Mouse (Mus musculus) CH12.LX (cell line): ENCODE measurements around the gene Pou2af1. TPM values are rescaled to one million over a fixed set of nuclear protein-coding genes. Genes with fewer than 3 reads are reported as not detected.

Experiments used
- DNase-seq: peaks from one replicate; pipeline ENCODE4 v3.0.0-alpha.2; 2013; ENCODE audit errors: extremely low read depth
- H3K27ac ChIP-seq: 2 replicates; pipeline ENCODE4 v1.5.1; 2012; ENCODE audit warnings: low read depth, mild to moderate bottlenecking, control low read depth, moderate library complexity; ENCODE audit not compliant: insufficient read depth
- H3K27me3 ChIP-seq: replicated peaks from 2 replicates; pipeline ENCODE3; 2012; ENCODE audit warnings: inconsistent platforms
- H3K36me3 ChIP-seq, 2 experiments: replicated peaks in 1 of 2; 2 replicates each; pipeline versions ENCODE3 to v1.6.1; 2012; ENCODE audit warnings: inconsistent platforms in 1 of 2, low read length in 1 of 2, mild to moderate bottlenecking in 1 of 2, mixed read lengths in 1 of 2, moderate library complexity in 1 of 2; ENCODE audit not compliant: control insufficient read depth in 1 of 2, insufficient read depth in 1 of 2
- H3K4me1 ChIP-seq, 2 experiments: 2 replicates each; pipeline ENCODE4 v1.6.1; 2012; ENCODE audit warnings: inconsistent platforms in 1 of 2, moderate library complexity in 1 of 2; ENCODE audit not compliant: insufficient read depth in 2 of 2, control insufficient read depth in 1 of 2
- H3K4me2 ChIP-seq: 2 replicates; pipeline ENCODE4 v1.6.1; 2012; ENCODE audit warnings: low read depth, mild to moderate bottlenecking, control low read depth; ENCODE audit not compliant: poor library complexity, insufficient read depth, severe bottlenecking
- H3K4me3 ChIP-seq, 3 experiments: fragments of 150-350 bp in 1 of 3; sonication (generic) in 1 of 3; replicated peaks in 1 of 3; 2 replicates each; pipeline versions ENCODE3 to v1.5.1; 2011 to 2012; ENCODE audit warnings: low read depth in 2 of 3, low read length in 2 of 3, mild to moderate bottlenecking in 2 of 3, moderate library complexity in 2 of 3, control low read depth in 1 of 3, improper control_type of control experiment in 1 of 3, inconsistent platforms in 1 of 3, mixed read lengths in 1 of 3; ENCODE audit not compliant: poor library complexity in 1 of 3
- H3K79me2 ChIP-seq: replicated peaks from 2 replicates; pipeline ENCODE4 v1.6.1; 2012; ENCODE audit warnings: mild to moderate bottlenecking, moderate library complexity; ENCODE audit not compliant: control insufficient read depth, poor library complexity, insufficient read depth, severe bottlenecking; ENCODE audit errors: extremely low read depth
- H3K9ac ChIP-seq: 2 replicates; pipeline ENCODE4 v1.6.1; 2012; ENCODE audit warnings: low read depth, mild to moderate bottlenecking, control low read depth, moderate library complexity; ENCODE audit not compliant: insufficient read depth
- H3K9me3 ChIP-seq: replicated peaks from 2 replicates; pipeline ENCODE3; 2012; ENCODE audit warnings: low read length, inconsistent platforms, mixed read lengths
- BHLHE40 ChIP-seq: IDR thresholded peaks from 2 replicates; pipeline ENCODE4 v1.6.1; 2011; ENCODE audit warnings: mild to moderate bottlenecking, low read depth, low read length, improper control_type of control experiment
- CHD1 ChIP-seq: IDR thresholded peaks from 2 replicates; pipeline ENCODE4 v1.6.1; 2012; ENCODE audit warnings: low read depth, low read length, improper control_type of control experiment, inconsistent platforms
- CHD2 ChIP-seq: IDR thresholded peaks from 2 replicates; pipeline ENCODE4 v1.6.1; 2011; ENCODE audit warnings: low read length, improper control_type of control experiment
- CTCF ChIP-seq, 2 experiments: IDR thresholded peaks in 1 of 2; conservative IDR thresholded peaks in 1 of 2; 2 replicates each; pipeline ENCODE4 v1.5.1; 2011 to 2012; ENCODE audit warnings: low read depth in 2 of 2, low read length in 2 of 2, improper control_type of control experiment in 1 of 2, inconsistent platforms in 1 of 2, mild to moderate bottlenecking in 1 of 2, moderate library complexity in 1 of 2
- E2F4 ChIP-seq: IDR thresholded peaks from 2 replicates; pipeline ENCODE4 v1.6.1; 2011; ENCODE audit warnings: low read depth, low read length, improper control_type of control experiment; ENCODE audit not compliant: insufficient replicate concordance
- ELF1 ChIP-seq: IDR thresholded peaks from 2 replicates; pipeline ENCODE4 v1.6.1; 2014; ENCODE audit warnings: low read depth, mild to moderate bottlenecking, inconsistent platforms, low read length, improper control_type of control experiment
- EP300 ChIP-seq: IDR thresholded peaks from 2 replicates; pipeline ENCODE4 v1.6.1; 2011; ENCODE audit warnings: low read length, improper control_type of control experiment
- ETS1 ChIP-seq: conservative IDR thresholded peaks from 2 replicates; pipeline ENCODE4 v1.6.1; 2012; ENCODE audit warnings: low read depth, mild to moderate bottlenecking, inconsistent platforms, low read length, improper control_type of control experiment, moderate library complexity
- GABPA ChIP-seq: IDR thresholded peaks from 2 replicates; pipeline ENCODE4 v1.6.1; 2012; ENCODE audit warnings: low read depth, low read length, improper control_type of control experiment, inconsistent platforms; ENCODE audit not compliant: insufficient replicate concordance
- HCFC1 ChIP-seq: IDR thresholded peaks from 2 replicates; pipeline ENCODE4 v1.6.1; 2012; ENCODE audit warnings: low read depth, mild to moderate bottlenecking, inconsistent platforms, low read length, improper control_type of control experiment
- IRF4 ChIP-seq: IDR thresholded peaks from 2 replicates; pipeline ENCODE4 v1.6.1; 2014; ENCODE audit warnings: low read depth, mild to moderate bottlenecking, inconsistent platforms, low read length, improper control_type of control experiment
- JUN ChIP-seq: IDR thresholded peaks from 2 replicates; pipeline ENCODE4 v1.6.1; 2011; ENCODE audit warnings: low read depth, mild to moderate bottlenecking, low read length, improper control_type of control experiment, moderate library complexity; ENCODE audit not compliant: insufficient read depth
- JUND ChIP-seq: conservative IDR thresholded peaks from 2 replicates; pipeline ENCODE4 v1.6.1; 2011; ENCODE audit warnings: low read depth, low read length, improper control_type of control experiment
- KAT2A ChIP-seq: IDR thresholded peaks from 2 replicates; pipeline ENCODE4 v1.6.1; 2012; ENCODE audit warnings: low read length, improper control_type of control experiment, inconsistent platforms; ENCODE audit not compliant: insufficient replicate concordance
- MAFK ChIP-seq: IDR thresholded peaks from 2 replicates; pipeline ENCODE4 v1.6.1; 2011; ENCODE audit warnings: low read length, improper control_type of control experiment; ENCODE audit not compliant: insufficient replicate concordance
- MAX ChIP-seq: IDR thresholded peaks from 2 replicates; pipeline ENCODE4 v1.6.1; 2011; ENCODE audit warnings: low read length, improper control_type of control experiment
- MYC ChIP-seq: IDR thresholded peaks from 2 replicates; pipeline ENCODE4 v1.6.1; 2011; ENCODE audit warnings: low read depth, mild to moderate bottlenecking, improper control_type of control experiment, low read length
- NELFE ChIP-seq: IDR thresholded peaks from 2 replicates; pipeline ENCODE4 v1.6.1; 2011; ENCODE audit warnings: low read depth, low read length, improper control_type of control experiment
- PAX5 ChIP-seq: IDR thresholded peaks from 2 replicates; pipeline ENCODE4 v1.6.1; 2012; ENCODE audit warnings: low read length, inconsistent platforms, mixed read lengths
- POLR2A ChIP-seq: IDR thresholded peaks from 2 replicates; pipeline ENCODE4 v1.6.1; 2011; ENCODE audit warnings: low read depth, mild to moderate bottlenecking, improper control_type of control experiment, low read length
- POLR2AphosphoS2 ChIP-seq: IDR thresholded peaks from 2 replicates; pipeline ENCODE4 v1.6.1; 2011; ENCODE audit warnings: low read depth, low read length, improper control_type of control experiment
- RAD21 ChIP-seq: IDR thresholded peaks from 2 replicates; pipeline ENCODE4 v1.6.1; 2011; ENCODE audit warnings: low read depth, mild to moderate bottlenecking, low read length, improper control_type of control experiment, moderate library complexity
- RCOR1 ChIP-seq: conservative IDR thresholded peaks from 2 replicates; pipeline ENCODE4 v1.6.1; 2012; ENCODE audit warnings: low read depth, mild to moderate bottlenecking, inconsistent platforms, low read length, improper control_type of control experiment
- SIN3A ChIP-seq: IDR thresholded peaks from 2 replicates; pipeline ENCODE4 v1.6.1; 2012; ENCODE audit warnings: low read length, improper control_type of control experiment, inconsistent platforms
- SMC3 ChIP-seq: IDR thresholded peaks from 2 replicates; pipeline ENCODE4 v1.6.1; 2011; ENCODE audit warnings: low read depth, low read length, improper control_type of control experiment
- TBP ChIP-seq: conservative IDR thresholded peaks from 2 replicates; pipeline ENCODE4 v1.6.1; 2011; ENCODE audit warnings: low read depth, low read length, improper control_type of control experiment
- UBTF ChIP-seq: IDR thresholded peaks from 2 replicates; pipeline ENCODE4 v1.6.1; 2012; ENCODE audit warnings: low read depth, mild to moderate bottlenecking, inconsistent platforms, low read length, improper control_type of control experiment, moderate library complexity
- USF1 ChIP-seq: IDR thresholded peaks from 2 replicates; pipeline ENCODE4 v1.6.1; 2014; ENCODE audit warnings: low read depth, mild to moderate bottlenecking, inconsistent platforms, low read length, improper control_type of control experiment
- USF2 ChIP-seq: conservative IDR thresholded peaks from 2 replicates; pipeline ENCODE4 v1.6.1; 2011; ENCODE audit warnings: low read depth, low read length, improper control_type of control experiment
- ZC3H11A ChIP-seq: IDR thresholded peaks from 2 replicates; pipeline ENCODE4 v1.6.1; 2012; ENCODE audit warnings: low read depth, mild to moderate bottlenecking, inconsistent platforms, low read length, improper control_type of control experiment
- ZKSCAN1 ChIP-seq: IDR thresholded peaks from 2 replicates; pipeline ENCODE4 v1.6.1; 2012; ENCODE audit warnings: low read depth, inconsistent platforms, low read length, improper control_type of control experiment, borderline replicate concordance
- ZNF384 ChIP-seq: IDR thresholded peaks from 2 replicates; pipeline ENCODE4 v1.6.1; 2012; ENCODE audit warnings: low read depth, low read length, improper control_type of control experiment, inconsistent platforms
- dilution Hi-C: fragments of 300-500 bp; cut with MboI; formaldehyde crosslinking; loops from 2 replicates; pipeline ENCODE4 v1.14.3; 2020; ENCODE audit warnings: low sequenced_read_pairs; ENCODE audit not compliant: extremely low pct_unique_long_range_greater_than_20kb, extremely low pct_ligation_motif_present
- in situ Hi-C: fragments of 300-500 bp; cut with MboI; formaldehyde crosslinking; loops from 3 replicates; pipeline ENCODE4 v1.14.3; 2019; ENCODE audit warnings: low sequenced_read_pairs, low pct_ligation_motif_present, low pct_unique_long_range_greater_than_20kb, mixed read lengths
- polyA plus RNA-seq: library from polyadenylated mRNA; unstranded; fragments of >175 nt; gene quantifications from 2 replicates; pipeline ENCODE4 v1.2.1, GENCODE M21; 2012; ENCODE audit warnings: low read depth; ENCODE audit not compliant: insufficient read length
- total RNA-seq, 2 experiments: library from RNA; depleted of rRNA; stranded (reverse); fragments of 300-350 nt in 1 of 2; fragments of >200 nt in 1 of 2; gene quantifications; 2 replicates each; pipeline ENCODE4 v1.2.3; 2012 to 2014

Gene Pou2af1
- total and polyA plus RNA-seq, 3 experiments, result 87.4 to 303 (median 173) TPM

GRCm38 (mm10) chr9:51213729-51214237 lies 275 bp downstream of the Pou2af1 start:
- no peaks in the 10 kb centered on the region for H3K9me3 ChIP-seq
- peaks cover 40% of the 10 kb centered on the region for H3K79me2 ChIP-seq
- DNase-seq, result peak; percentile 73
- H3K27ac ChIP-seq, result peak overlapping the region; percentile 97
- TF ChIP-seq SIN3A, result no peak
- peak; percentile 91 for TF ChIP-seq BHLHE40
- peak; percentile 51 for TF ChIP-seq ETS1
- TF ChIP-seq, all 38 proteins: peak for 2
- H3K4me1 ChIP-seq, result peaks cover 10 to 51% of the 10 kb centered on the region in 2 experiments
- H3K36me3 ChIP-seq, result peaks cover 0 to 5% of the 10 kb centered on the region in 2 experiments
- dilution Hi-C loops (no loop called here), in situ Hi-C loops (loop anchor here (5.0 kb wide), 1 partner anchor 36 kb away; no protein-coding TSS in a partner anchor)
- H3K9ac ChIP-seq, result peak overlapping the region; percentile 62
- H3K4me3 ChIP-seq, result peak overlapping the region; percentile 73 to 85 (median 81)
- H3K4me2 ChIP-seq, result peak overlapping the region; percentile 44
- no peaks in the 10 kb centered on the region for H3K27me3 ChIP-seq

GRCm38 (mm10) chr9:51215311-51215710 lies 1.8 kb downstream of the Pou2af1 start:
- in situ Hi-C loops, result no loop called here
- no peaks in the 10 kb centered on the region for H3K27me3 ChIP-seq
- peaks cover 49% of the 10 kb centered on the region for H3K79me2 ChIP-seq
- dilution Hi-C loops, result no loop called here
- peaks cover 10 to 61% of the 10 kb centered on the region in 2 experiments for H3K4me1 ChIP-seq
- peak overlapping the region; percentile 95 for H3K4me2 ChIP-seq
- H3K9ac ChIP-seq, result peak overlapping the region; percentile 62
- no peaks in the 10 kb centered on the region for H3K9me3 ChIP-seq
- DNase-seq, result peak; percentile 45
- H3K4me3 ChIP-seq, result peak overlapping the region; percentile 58 to 85 (median 81)
- H3K27ac ChIP-seq, result peak overlapping the region; percentile 64; the same call in 1 of the 2 replicates
- H3K36me3 ChIP-seq, result peaks cover 0 to 15% of the 10 kb centered on the region in 2 experiments
- TF ChIP-seq IRF4, result peak; percentile 22; the same call in 1 of the 2 replicates
- no peak for TF ChIP-seq CHD2
- no peak for TF ChIP-seq ETS1
- no peak for TF ChIP-seq JUN
- TF ChIP-seq CTCF (conservative IDR thresholded peaks at IDR 0.05 in 1 of 2, IDR thresholded peaks at IDR 0.05 in 1 of 2; ENCODE audit: low read depth in 2 of 2, low read length in 2 of 2), result no peak
- 0 out of 2 replicates have a peak, but pooled peaks have one; percentile 27 for TF ChIP-seq MYC
- TF ChIP-seq RCOR1, result no peak
- no peak for TF ChIP-seq BHLHE40
- no peak for TF ChIP-seq EP300
- no peak for TF ChIP-seq ZC3H11A
- TF ChIP-seq HCFC1, result no peak
- no peak; the same call in 1 of the 2 replicates for TF ChIP-seq POLR2A
- TF ChIP-seq GABPA, result no peak
- no peak for TF ChIP-seq POLR2AphosphoS2
- TF ChIP-seq USF1, result no peak
- TF ChIP-seq ZKSCAN1, result no peak
- no peak for TF ChIP-seq USF2
- TF ChIP-seq ELF1, result no peak
- no peak for TF ChIP-seq PAX5
- TF ChIP-seq ZNF384, result no peak
- 0 out of 2 replicates have a peak, but pooled peaks have one; percentile 24 for TF ChIP-seq TBP
- TF ChIP-seq KAT2A, result no peak
- TF ChIP-seq NELFE, result no peak
- TF ChIP-seq SMC3, result no peak; the same call in 1 of the 2 replicates
- TF ChIP-seq E2F4, result no peak
- 0 out of 2 replicates have a peak, but pooled peaks have one; percentile 31 for TF ChIP-seq CHD1
- TF ChIP-seq JUND, result no peak
- TF ChIP-seq UBTF, result no peak
- no peak for TF ChIP-seq RAD21
- TF ChIP-seq MAFK, result 0 out of 2 replicates have a peak, but pooled peaks have one; percentile 58
- TF ChIP-seq MAX, result no peak; the same call in 1 of the 2 replicates
